19 mouse cellular contexts compared by ENCODE assay signal in genomic region chr13:6167055-6167761, GRCm38 (mm10).
A peak's percentile ranks its signal among the peaks of the same experiment; 100 is the strongest.
DNase-seq lines count a peak whose midpoint lies in the region; ATAC-seq and TF ChIP-seq lines count a peak whose summit lies in the region.
"Had no signal": no experiment of that assay in that cellular context is flagged by ENCODE, and none has a peak within 500 bp of the region (broad histone marks: within the 10 kb centered on the region; RNA-seq: fewer than 3 reads in every experiment).

No protein-coding gene starts in this region.

- H3K36me3 ChIP-seq in forebrain, embryonic 15.5 days, result no peaks in the 10 kb centered on the region
- H3K36me3 ChIP-seq in forebrain, embryonic 11.5 days (ENCODE audit: control insufficient read depth, insufficient read depth, low read length), result no peaks in the 10 kb centered on the region
- H3K36me3 ChIP-seq in midbrain, postnatal 0 days (ENCODE audit: insufficient read depth, low read length), result no peaks in the 10 kb centered on the region
- no peaks in the 10 kb centered on the region for H3K36me3 ChIP-seq in midbrain, embryonic 16.5 days (ENCODE audit: control insufficient read depth, insufficient read depth, low read length)
- H3K36me3 ChIP-seq: G1E; limb, embryonic 13.5 days; neural tube, embryonic 13.5 days had no signal

- no peak overlapping the region for H3K4me2 ChIP-seq in forebrain, embryonic 15.5 days (replicated peaks)
- H3K4me2 ChIP-seq in forebrain, embryonic 11.5 days (ENCODE audit: low read depth, low read length, severe bottlenecking), result no peak overlapping the region
- no peak overlapping the region for H3K4me2 ChIP-seq in midbrain, postnatal 0 days (ENCODE audit: low read depth, low read length, poor library complexity, severe bottlenecking)
- no peak overlapping the region for H3K4me2 ChIP-seq in midbrain, embryonic 16.5 days (ENCODE audit: low read length)
- H3K4me2 ChIP-seq: limb, embryonic 13.5 days; neural tube, embryonic 13.5 days had no signal

- H3K27ac ChIP-seq in forebrain, embryonic 15.5 days (replicated peaks), result no peak overlapping the region
- H3K27ac ChIP-seq in forebrain, embryonic 11.5 days (ENCODE audit: low read depth, low read length), result no peak overlapping the region
- no peak overlapping the region for H3K27ac ChIP-seq in midbrain, postnatal 0 days (ENCODE audit: low read depth, low read length)
- no peak overlapping the region for H3K27ac ChIP-seq in midbrain, embryonic 16.5 days (ENCODE audit: low read length)
- H3K27ac ChIP-seq: kidney, postnatal 0 days; limb, embryonic 13.5 days; macrophage; neural tube, embryonic 13.5 days had no signal

- no peaks in the 10 kb centered on the region for H3K9me3 ChIP-seq in forebrain, embryonic 15.5 days
- no peaks in the 10 kb centered on the region for H3K9me3 ChIP-seq in forebrain, embryonic 11.5 days (ENCODE audit: control insufficient read depth, low read length)
- no peaks in the 10 kb centered on the region for H3K9me3 ChIP-seq in midbrain, postnatal 0 days (ENCODE audit: low read length)
- no peaks in the 10 kb centered on the region for H3K9me3 ChIP-seq in midbrain, embryonic 16.5 days (replicated peaks; ENCODE audit: control insufficient read depth, low read length, poor library complexity, severe bottlenecking)
- H3K9me3 ChIP-seq: G1E; limb, embryonic 13.5 days; neural tube, embryonic 13.5 days had no signal

- no peak overlapping the region for H3K4me3 ChIP-seq in forebrain, embryonic 15.5 days
- no peak overlapping the region for H3K4me3 ChIP-seq in forebrain, embryonic 11.5 days (ENCODE audit: low read depth, low read length)
- no peak overlapping the region for H3K4me3 ChIP-seq in midbrain, postnatal 0 days (ENCODE audit: low read depth, low read length)
- H3K4me3 ChIP-seq in midbrain, embryonic 16.5 days (ENCODE audit: low read depth, low read length), result no peak overlapping the region
- H3K4me3 ChIP-seq: limb, embryonic 13.5 days; neural tube, embryonic 13.5 days had no signal

- peak; percentile 14; the same call in 1 of the 2 replicates for TF ChIP-seq CTCF in midbrain, postnatal 0 days (IDR thresholded peaks at IDR 0.05)

- no peaks in the 10 kb centered on the region for H3K27me3 ChIP-seq in forebrain, embryonic 15.5 days
- H3K27me3 ChIP-seq in forebrain, embryonic 11.5 days (ENCODE audit: control insufficient read depth, insufficient read depth, low read length), result no peaks in the 10 kb centered on the region
- H3K27me3 ChIP-seq in midbrain, postnatal 0 days (ENCODE audit: insufficient read depth, low read length), result no peaks in the 10 kb centered on the region
- no peaks in the 10 kb centered on the region for H3K27me3 ChIP-seq in midbrain, embryonic 16.5 days (ENCODE audit: control insufficient read depth, insufficient read depth, low read depth, low read length)
- H3K27me3 ChIP-seq: limb, embryonic 13.5 days; neural tube, embryonic 13.5 days had no signal

- no peak for DNase-seq in forebrain, embryonic 11.5 days (ENCODE audit: low spot score)
- peak; percentile 10 to 12 for DNase-seq in heart, postnatal 10 days
- DNase-seq in heart, adult 18-20 months, result no peak
- DNase-seq in midbrain, postnatal 0 days (ENCODE audit: low spot score), result peak; percentile 61
- peak; percentile 6 for DNase-seq in retina, embryonic 14.5 days (ENCODE audit: low spot score)
- no peak for DNase-seq in testis, postnatal 10 days (ENCODE audit: low spot score)
- DNase-seq: B cell, adult 2 months; cerebellum, adult 11-12 months; heart, postnatal 36 days; liver, postnatal 0 days; midbrain, embryonic 14.5 days had no signal

- H3K9ac ChIP-seq in forebrain, embryonic 15.5 days (replicated peaks), result no peak overlapping the region
- no peak overlapping the region for H3K9ac ChIP-seq in forebrain, embryonic 11.5 days (ENCODE audit: low read length)
- H3K9ac ChIP-seq in midbrain, postnatal 0 days (replicated peaks; ENCODE audit: low read length, poor library complexity, severe bottlenecking), result no peak overlapping the region
- H3K9ac ChIP-seq in midbrain, embryonic 16.5 days (ENCODE audit: low read depth, low read length), result no peak overlapping the region
- H3K9ac ChIP-seq: limb, embryonic 13.5 days; liver, postnatal 0 days; neural tube, embryonic 13.5 days had no signal

- intact Hi-C loops in heart, postnatal 10 days (cut with DNase I), result no loop called here

- peak; percentile 46; the same call in 1 of the 2 replicates for ATAC-seq in forebrain, embryonic 15.5 days (replicated peaks)
- ATAC-seq in forebrain, embryonic 11.5 days (replicated peaks; ENCODE audit: low FRiP score), result no peak
- ATAC-seq in midbrain, postnatal 0 days (ENCODE audit: low FRiP score), result no peak
- ATAC-seq in midbrain, embryonic 16.5 days, result no peak
- ATAC-seq: intestine, embryonic 16.5 days; liver, postnatal 0 days had no signal

- no peaks in the 10 kb centered on the region for H3K4me1 ChIP-seq in forebrain, embryonic 15.5 days
- H3K4me1 ChIP-seq in forebrain, embryonic 11.5 days (replicated peaks; ENCODE audit: control insufficient read depth, insufficient read depth, low read length), result no peaks in the 10 kb centered on the region
- H3K4me1 ChIP-seq in midbrain, postnatal 0 days (ENCODE audit: insufficient read depth, low read length), result no peaks in the 10 kb centered on the region
- H3K4me1 ChIP-seq in midbrain, embryonic 16.5 days (ENCODE audit: control insufficient read depth, insufficient read depth, low read length), result no peaks in the 10 kb centered on the region
- H3K4me1 ChIP-seq: neural tube, embryonic 13.5 days had no signal

- 76% methylated on average over 1 of the region's 1 CpGs for WGBS in forebrain, embryonic 15.5 days
- 94% methylated on average over 1 of the region's 1 CpGs for WGBS in forebrain, embryonic 11.5 days
- WGBS in midbrain, postnatal 0 days, result 83% methylated on average over 1 of the region's 1 CpGs
- WGBS in midbrain, embryonic 16.5 days, result 86% methylated on average over 1 of the region's 1 CpGs

Comparison
In these comparisons a context has a peak if more than half of its experiments do, and no peak if none do; other contexts are left out.
1. DNase-seq: peak in heart, postnatal 10 days (2 of 2), midbrain, postnatal 0 days (single experiment) and retina, embryonic 14.5 days (single experiment); none in forebrain, embryonic 11.5 days (single experiment), heart, adult 18-20 months (0 of 2) and testis, postnatal 10 days (single experiment).